Mouse (Mus musculus) bone marrow macrophage, adult 2 months (primary cell): Measurements from ENCODE around the gene Pla2g4e.

ENCODE experiments used
- CTCF ChIP-seq: IDR thresholded peaks from 2 replicates; pipeline ENCODE4 v1.5.1; 2012; ENCODE audit warnings: low read depth, mild to moderate bottlenecking, low read length, moderate library complexity
- POLR2A ChIP-seq: IDR thresholded peaks from 2 replicates; pipeline ENCODE4 v1.6.1; 2012; ENCODE audit warnings: mild to moderate bottlenecking, low read depth, low read length, borderline replicate concordance

DNA sequence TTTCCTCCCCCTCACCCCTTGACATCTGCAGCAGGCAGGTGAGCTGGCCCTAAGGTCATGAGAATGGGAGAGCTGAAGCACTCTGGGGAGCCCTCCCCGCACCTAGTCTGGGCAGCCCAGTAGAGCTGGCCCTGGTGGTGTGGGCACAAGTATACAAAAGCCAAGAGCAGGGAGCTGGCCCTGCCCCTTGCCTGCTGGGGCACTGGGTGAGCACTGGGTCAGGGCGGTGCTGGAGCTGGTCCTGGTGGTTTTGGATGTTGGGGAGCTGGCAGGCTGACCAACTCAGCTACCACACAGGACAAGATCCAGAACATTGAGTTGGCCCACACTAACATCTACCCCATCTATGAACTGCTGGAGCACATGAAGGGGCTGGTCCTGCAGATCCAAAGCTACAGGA, 85.7 kb downstream of the Pla2g4e start:
- TF ChIP-seq CTCF (no peak), POLR2A (no peak)
